21 mouse cellular contexts compared by ENCODE assay signal in genomic region chr9:13668742-13669141, GRCm38 (mm10).
A peak's percentile ranks its signal among the peaks of the same experiment; 100 is the strongest.
DNase-seq lines count a peak whose midpoint lies in the region; ATAC-seq and TF ChIP-seq lines count a peak whose summit lies in the region.
"Had no signal": no experiment of that assay in that cellular context is flagged by ENCODE, and none has a peak within 500 bp of the region (broad histone marks: within the 10 kb centered on the region; RNA-seq: fewer than 3 reads in every experiment).

No protein-coding gene starts in this region.

- H3K27ac ChIP-seq in lung, postnatal 0 days (ENCODE audit: low read length), result no peak overlapping the region
- H3K27ac ChIP-seq in forebrain, embryonic 14.5 days (ENCODE audit: low read depth, low read length), result no peak overlapping the region
- H3K27ac ChIP-seq: embryonic facial prominence, embryonic 10.5 days; forebrain, embryonic 12.5 days; hindbrain, embryonic 14.5 days; kidney, postnatal 0 days had no signal

- TF ChIP-seq CTCF in lung, postnatal 0 days (IDR thresholded peaks at IDR 0.05), result no peak

- 31% methylated on average over 2 of the region's 2 CpGs for WGBS in lung, postnatal 0 days
- WGBS in forebrain, embryonic 14.5 days, result 87% methylated on average over 2 of the region's 2 CpGs

- H3K9me3 ChIP-seq in lung, postnatal 0 days (ENCODE audit: low read length), result no peaks in the 10 kb centered on the region
- no peaks in the 10 kb centered on the region for H3K9me3 ChIP-seq in forebrain, embryonic 14.5 days (replicated peaks; ENCODE audit: control insufficient read depth, low read length)
- H3K9me3 ChIP-seq: embryonic facial prominence, embryonic 10.5 days; forebrain, embryonic 12.5 days; stomach, embryonic 15.5 days had no signal

- peak; percentile 19 for DNase-seq in gastrocnemius, postnatal 25 days
- no peak for DNase-seq in gastrocnemius, postnatal 4 days (ENCODE audit: low spot score in 2 of 2)
- peak; percentile 52 for DNase-seq in lung, postnatal 0 days (ENCODE audit: low spot score)
- no peak for DNase-seq in lung, postnatal 14 days
- DNase-seq in ZHBTc4 (ENCODE audit: low read depth, low spot score), result peak; percentile 26
- DNase-seq in forebrain, embryonic 14.5 days (ENCODE audit: low spot score), result no peak
- no peak for DNase-seq in adrenal gland, postnatal 25 days
- DNase-seq: cerebellum, adult 2 months; heart, postnatal 36 days; lung, embryonic 14.5 days; right cerebral cortex, postnatal 25 days; thymus, adult 2 months had no signal

- peak; percentile 35; the same call in 1 of the 2 replicates for ATAC-seq in lung, postnatal 0 days
- ATAC-seq in megakaryocyte progenitor cell, adult 5-6 weeks (replicated peaks; ENCODE audit: poor library complexity), result peak; percentile 49
- ATAC-seq in forebrain, embryonic 14.5 days, result no peak
- ATAC-seq: activated CD4-positive, CD25-positive, alpha-beta regulatory T cell, adult 4 months; intestine, embryonic 16.5 days; midbrain, embryonic 16.5 days had no signal

- no peak overlapping the region for H3K9ac ChIP-seq in lung, postnatal 0 days (replicated peaks; ENCODE audit: low read depth)
- no peak overlapping the region for H3K9ac ChIP-seq in forebrain, embryonic 14.5 days (ENCODE audit: low read length)
- H3K9ac ChIP-seq: forebrain, embryonic 12.5 days; hindbrain, embryonic 14.5 days; lung, embryonic 14.5 days; stomach, embryonic 15.5 days had no signal

- H3K4me2 ChIP-seq in lung, postnatal 0 days (replicated peaks; ENCODE audit: low read depth, low read length), result no peak overlapping the region
- no peak overlapping the region for H3K4me2 ChIP-seq in forebrain, embryonic 14.5 days (ENCODE audit: low read length)
- H3K4me2 ChIP-seq: forebrain, embryonic 12.5 days; hindbrain, embryonic 14.5 days; lung, embryonic 14.5 days; stomach, embryonic 15.5 days had no signal

- H3K36me3 ChIP-seq in lung, postnatal 0 days (ENCODE audit: insufficient read depth, low read length), result no peaks in the 10 kb centered on the region
- H3K36me3 ChIP-seq in forebrain, embryonic 14.5 days (ENCODE audit: control insufficient read depth, insufficient read depth, low read length), result no peaks in the 10 kb centered on the region
- H3K36me3 ChIP-seq: embryonic facial prominence, embryonic 10.5 days; forebrain, embryonic 12.5 days; stomach, embryonic 15.5 days had no signal

- no peaks in the 10 kb centered on the region for H3K4me1 ChIP-seq in lung, postnatal 0 days (ENCODE audit: insufficient read depth, low read depth, low read length)
- H3K4me1 ChIP-seq in forebrain, embryonic 14.5 days (ENCODE audit: control insufficient read depth, insufficient read depth, low read length), result 0 out of 2 replicates have a peak, but pooled peaks cover 3% of the 10 kb centered on the region
- H3K4me1 ChIP-seq: embryonic facial prominence, embryonic 10.5 days; stomach, embryonic 15.5 days had no signal

- no peak for TF ChIP-seq EP300 in lung, postnatal 0 days (IDR thresholded peaks at IDR 0.05)

- H3K4me3 ChIP-seq in lung, postnatal 0 days (ENCODE audit: low read depth, low read length), result no peak overlapping the region
- H3K4me3 ChIP-seq in forebrain, embryonic 14.5 days (ENCODE audit: low read depth, low read length), result no peak overlapping the region
- H3K4me3 ChIP-seq: embryonic facial prominence, embryonic 10.5 days; forebrain, embryonic 12.5 days; stomach, embryonic 15.5 days had no signal

- H3K27me3 ChIP-seq in lung, postnatal 0 days (replicated peaks; ENCODE audit: insufficient read depth, low read length), result no peaks in the 10 kb centered on the region
- no peaks in the 10 kb centered on the region for H3K27me3 ChIP-seq in forebrain, embryonic 14.5 days (replicated peaks; ENCODE audit: control insufficient read depth, insufficient read depth, low read length)
- H3K27me3 ChIP-seq: forebrain, embryonic 12.5 days; stomach, embryonic 15.5 days had no signal

Comparison
In these comparisons a context has a peak if more than half of its experiments do, and no peak if none do; other contexts are left out.
1. DNase-seq: peak in gastrocnemius, postnatal 25 days (single experiment), lung, postnatal 0 days (single experiment) and ZHBTc4 (single experiment); none in gastrocnemius, postnatal 4 days (0 of 2), lung, postnatal 14 days (single experiment), forebrain, embryonic 14.5 days (single experiment) and adrenal gland, postnatal 25 days (single experiment).